Mouse (Mus musculus): ENCODE data around the gene Dtx2.

Dtx2 gene

DNA sequence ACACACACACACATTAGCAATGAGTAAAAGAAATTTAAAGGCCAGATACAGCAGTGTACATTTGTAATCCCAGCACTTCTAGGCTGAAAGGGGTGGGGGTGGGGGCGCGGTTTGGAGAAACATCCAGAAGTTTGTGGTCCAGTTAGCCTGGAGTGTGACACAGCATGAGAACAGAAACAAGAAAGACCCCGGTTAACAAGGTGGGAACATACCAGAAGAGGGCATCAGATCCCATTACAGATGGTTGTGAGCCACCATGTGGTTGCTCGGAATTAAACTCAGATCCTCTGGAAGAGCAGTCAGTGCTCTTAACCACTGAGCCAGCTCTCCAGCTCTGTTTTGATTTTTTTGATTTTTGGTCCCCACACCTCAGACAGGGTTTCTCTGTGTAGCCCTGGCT lies 61.5 kb downstream of the Dtx2 start:
- in situ Hi-C loops (cut with MboI; ENCODE audit: low sequenced_read_pairs) = no loop called here

- in situ Hi-C loops (cut with MboI; ENCODE audit: low sequenced_read_pairs) = no loop called here
Observed at GRCm38 (mm10) chr5:136057085-136057484, 62.5 kb downstream of the Dtx2 start.

DNA sequence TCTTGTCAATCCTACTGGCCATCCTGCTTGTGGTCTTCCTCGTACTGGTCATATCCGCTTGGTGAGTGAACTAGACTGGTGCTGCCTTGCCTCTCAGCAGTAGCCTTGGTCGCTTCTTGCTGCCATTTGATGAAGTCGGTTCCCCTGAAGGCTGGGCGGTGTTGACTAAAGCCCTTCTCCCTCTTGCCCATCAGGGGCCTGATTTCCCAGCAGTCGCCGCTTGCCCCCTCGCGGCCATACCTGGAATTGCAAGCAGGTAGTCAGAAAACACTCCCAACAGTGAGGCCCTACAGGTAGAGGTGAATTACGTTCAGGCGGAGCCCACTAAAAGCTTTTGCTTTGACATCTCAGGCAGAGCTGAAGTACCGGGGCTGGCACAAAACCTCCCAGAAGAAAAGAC lies 67.0 kb downstream of the Dtx2 start:
- in situ Hi-C loops (cut with MboI; ENCODE audit: low sequenced_read_pairs) = loop anchor here (10.0 kb wide), 1 partner anchor 87 kb away; the partner anchor contains the start of gene Ssc4d

- in situ Hi-C loops (cut with MboI; ENCODE audit: low sequenced_read_pairs) = loop anchor here (10.0 kb wide), 1 partner anchor 89 kb away; the partner anchor contains the start of gene Ssc4d
Observed at GRCm38 (mm10) chr5:136063920-136064319, 69.3 kb downstream of the Dtx2 start.

GRCm38 (mm10) chr5:136066404-136067148 lies 72.0 kb downstream of the Dtx2 start:
- in situ Hi-C loops (cut with MboI; ENCODE audit: low sequenced_read_pairs) = loop anchor here (10.0 kb wide), 1 partner anchor 92 kb away; the partner anchor contains the start of gene Ssc4d

- in situ Hi-C loops (cut with MboI; ENCODE audit: low sequenced_read_pairs) = loop anchor here (10.0 kb wide), 1 partner anchor 95 kb away; the partner anchor contains the start of gene Ssc4d
Observed at GRCm38 (mm10) chr5:136069411-136069810, 74.8 kb downstream of the Dtx2 start.

DNA sequence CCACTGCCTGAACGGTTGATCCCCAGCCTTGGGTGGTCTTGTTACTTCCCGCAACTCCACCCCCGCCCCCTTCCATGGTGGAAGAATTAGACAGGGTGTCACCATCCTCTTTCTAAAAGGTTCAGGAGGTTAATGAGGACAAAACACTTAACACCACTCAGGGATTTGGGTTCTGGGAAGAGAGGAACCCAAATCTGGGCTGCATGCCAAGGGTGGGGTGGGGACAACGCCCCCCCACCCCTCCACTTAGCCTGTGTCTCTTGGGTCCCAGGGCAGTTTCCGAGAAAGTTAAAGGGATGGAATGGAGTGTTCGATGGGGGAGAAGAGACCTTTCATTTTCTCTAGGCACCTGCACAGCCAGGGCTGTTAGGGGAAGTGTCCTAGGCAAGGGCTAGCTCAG lies 78.5 kb downstream of the Dtx2 start:
- in situ Hi-C loops (cut with MboI; ENCODE audit: low sequenced_read_pairs) = no loop called here

GRCm38 (mm10) chr5:136073526-136073925 lies 78.9 kb downstream of the Dtx2 start:
- in situ Hi-C loops (cut with MboI; ENCODE audit: low sequenced_read_pairs) = no loop called here

DNA sequence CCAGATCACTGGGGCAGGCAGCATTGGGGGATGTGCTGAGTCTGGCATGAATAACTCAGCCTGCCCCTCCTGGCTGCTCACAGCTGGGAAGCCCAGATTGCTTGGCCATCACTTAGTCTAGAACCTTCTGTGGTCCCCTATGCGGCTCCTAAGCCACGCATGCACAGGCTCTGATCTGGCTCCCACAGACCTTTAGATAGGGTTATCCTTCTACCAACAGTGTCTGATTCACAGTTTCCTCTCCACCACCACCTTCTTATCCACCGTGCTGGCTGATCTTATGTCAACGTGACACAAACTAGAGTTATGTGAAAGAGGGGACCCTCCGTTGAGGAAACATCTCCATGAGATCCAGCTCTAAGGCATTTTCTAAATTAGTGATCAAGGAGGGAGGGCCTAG lies 80.5 kb downstream of the Dtx2 start:
- in situ Hi-C loops (cut with MboI; ENCODE audit: low sequenced_read_pairs) = no loop called here

- in situ Hi-C loops (cut with MboI; ENCODE audit: low sequenced_read_pairs) = no loop called here
Observed at GRCm38 (mm10) chr5:136076284-136076683, 81.7 kb downstream of the Dtx2 start.

- in situ Hi-C loops (cut with MboI; ENCODE audit: low sequenced_read_pairs) = no loop called here
Observed at GRCm38 (mm10) chr5:136077001-136077550, 82.5 kb downstream of the Dtx2 start.

GRCm38 (mm10) chr5:136078136-136078535 lies 83.5 kb downstream of the Dtx2 start:
- in situ Hi-C loops (cut with MboI; ENCODE audit: low sequenced_read_pairs) = no loop called here

GRCm38 (mm10) chr5:136082345-136082744 lies 87.7 kb downstream of the Dtx2 start:
- in situ Hi-C loops (cut with MboI; ENCODE audit: low sequenced_read_pairs) = no loop called here
